Comparison of ENCODE assay signal across 12 mouse cellular contexts in genomic region chrX:158394184-158394894, GRCm38 (mm10).
A peak's percentile ranks its signal among the peaks of the same experiment; 100 is the strongest.
DNase-seq lines count a peak whose midpoint lies in the region.
"Had no signal": no experiment of that assay in that cellular context is flagged by ENCODE, and none has a peak within 500 bp of the region (broad histone marks: within the 10 kb centered on the region; RNA-seq: fewer than 3 reads in every experiment).

No protein-coding gene starts in this region.

- peak; percentile 25 for DNase-seq in cerebellum, adult 11-12 months
- no peak for DNase-seq in cerebellum, postnatal 14 days
- peak; percentile 3 for DNase-seq in left cerebral cortex, adult 11 months (ENCODE audit: low spot score)
- DNase-seq in left cerebral cortex, postnatal 4 days, result no peak
- DNase-seq in brain, adult 2 months (ENCODE audit: low read depth, low spot score), result peak; percentile 85
- DNase-seq in cerebellum, adult 9-10 months, result peak; percentile 73
- no peak for DNase-seq in heart, postnatal 14 days
- no peak for DNase-seq in lung, adult 18-20 months
- DNase-seq: adrenal gland, adult 2 months; adrenal gland, postnatal 25 days; heart, adult 18-20 months; kidney, adult 18-20 months had no signal

- intact Hi-C loops in left cerebral cortex, postnatal 4 days (cut with DNase I), result no loop called here
- intact Hi-C loops in heart, postnatal 14 days (cut with DNase I), result no loop called here

Comparison
In these comparisons a context has a peak if more than half of its experiments do, and no peak if none do; other contexts are left out.
1. DNase-seq: peak in cerebellum, adult 11-12 months (single experiment), left cerebral cortex, adult 11 months (single experiment), brain, adult 2 months (single experiment) and cerebellum, adult 9-10 months (single experiment); none in cerebellum, postnatal 14 days (0 of 2), left cerebral cortex, postnatal 4 days (single experiment), heart, postnatal 14 days (0 of 2) and lung, adult 18-20 months (0 of 2).